Mouse (Mus musculus) CH12.LX (cell line): Measurements from ENCODE around the gene Celf2.

ENCODE experiments used
- CTCF ChIP-seq, 2 experiments: IDR thresholded peaks in 1 of 2; conservative IDR thresholded peaks in 1 of 2; 2 replicates each; pipeline ENCODE4 v1.5.1; 2011 to 2012; ENCODE audit warnings: low read depth in 2 of 2, low read length in 2 of 2, improper control_type of control experiment in 1 of 2, inconsistent platforms in 1 of 2, mild to moderate bottlenecking in 1 of 2, moderate library complexity in 1 of 2
- SMC3 ChIP-seq: IDR thresholded peaks from 2 replicates; pipeline ENCODE4 v1.6.1; 2011; ENCODE audit warnings: low read depth, low read length, improper control_type of control experiment

DNA sequence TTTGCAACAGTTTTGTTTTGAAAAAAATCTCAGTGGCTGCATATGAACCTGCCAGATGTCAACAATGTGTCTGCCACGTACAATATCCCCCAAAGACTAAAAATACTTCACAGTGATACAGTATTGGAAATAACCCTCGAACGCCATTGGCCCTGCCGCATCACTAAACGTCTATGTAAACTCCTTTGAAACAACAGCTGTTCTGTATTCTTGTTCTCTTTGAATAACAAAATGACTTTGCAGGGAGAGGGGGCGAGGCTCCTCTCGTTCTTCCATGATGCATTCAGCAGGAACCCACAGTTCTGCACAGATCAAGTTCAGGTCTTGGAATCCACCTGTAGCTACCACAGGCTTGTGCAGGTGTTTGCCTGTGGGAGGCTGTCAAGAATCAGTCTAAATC, 597.4 kb downstream of the Celf2 start:
- no peak for TF ChIP-seq SMC3
- TF ChIP-seq CTCF (conservative IDR thresholded peaks at IDR 0.05 in 1 of 2, IDR thresholded peaks at IDR 0.05 in 1 of 2; ENCODE audit: low read depth in 2 of 2, low read length in 2 of 2): no peak
